20 mouse cellular contexts compared by ENCODE assay signal in genomic region chr13:37559056-37559455, GRCm38 (mm10).
DNase-seq lines count a peak whose midpoint lies in the region; ATAC-seq lines count a peak whose summit lies in the region.
"Had no signal": no experiment of that assay in that cellular context is flagged by ENCODE, and none has a peak within 500 bp of the region (broad histone marks: within the 10 kb centered on the region; RNA-seq: fewer than 3 reads in every experiment).

No protein-coding gene starts in this region.

- H3K9me3 ChIP-seq in megakaryocyte, embryonic 14.5 days, result no peaks in the 10 kb centered on the region
- H3K9me3 ChIP-seq: embryonic facial prominence, embryonic 12.5 days; forebrain, embryonic 15.5 days; G1E; heart, embryonic 15.5 days; hindbrain, embryonic 10.5 days; hindbrain, embryonic 15.5 days had no signal

- peaks cover 56% of the 10 kb centered on the region for H3K4me1 ChIP-seq in megakaryocyte, embryonic 14.5 days
- H3K4me1 ChIP-seq: forebrain, embryonic 15.5 days; hindbrain, embryonic 15.5 days had no signal

- peaks cover 47% of the 10 kb centered on the region for H3K27me3 ChIP-seq in megakaryocyte, embryonic 14.5 days (replicated peaks)
- H3K27me3 ChIP-seq: embryonic facial prominence, embryonic 12.5 days; forebrain, embryonic 15.5 days; heart, embryonic 15.5 days; hindbrain, embryonic 15.5 days had no signal

- peak overlapping the region; percentile 12 for H3K4me3 ChIP-seq in megakaryocyte, embryonic 14.5 days (replicated peaks)
- H3K4me3 ChIP-seq: embryonic facial prominence, embryonic 12.5 days; forebrain, embryonic 15.5 days; heart, adult 2 months; heart, embryonic 15.5 days; hindbrain, embryonic 10.5 days; hindbrain, embryonic 15.5 days had no signal

- H3K36me3 ChIP-seq in megakaryocyte, embryonic 14.5 days (replicated peaks; ENCODE audit: low read length), result no peaks in the 10 kb centered on the region
- H3K36me3 ChIP-seq: embryonic facial prominence, embryonic 12.5 days; forebrain, embryonic 15.5 days; G1E; heart, embryonic 15.5 days; hindbrain, embryonic 10.5 days; hindbrain, embryonic 15.5 days had no signal

- no peak for ATAC-seq in megakaryocyte, adult 5-6 weeks (ENCODE audit: poor library complexity, severe bottlenecking)
- ATAC-seq: forebrain, embryonic 15.5 days had no signal

- DNase-seq in thymus, adult 18-20 months, result peak; percentile 23 to 47
- peak; percentile 66 for DNase-seq in thymus, postnatal 14 days
- no peak for DNase-seq in kidney, postnatal 4 days
- no peak for DNase-seq in right cerebral cortex, adult 18-20 months
- no peak for DNase-seq in yolk sac, embryonic 10.5 days (ENCODE audit: low spot score)
- DNase-seq: adrenal gland, postnatal 10 days; cerebellum, adult 11 months; cerebellum, adult 8-10 months; cerebellum, postnatal 25 days; gastrocnemius, postnatal 14 days; heart, adult 2 months; heart, postnatal 14 days had no signal

Comparison
In these comparisons a context has a peak if more than half of its experiments do, and no peak if none do; other contexts are left out.
1. DNase-seq: peak in thymus, adult 18-20 months (2 of 2) and thymus, postnatal 14 days (single experiment); none in kidney, postnatal 4 days (0 of 2), right cerebral cortex, adult 18-20 months (single experiment) and yolk sac, embryonic 10.5 days (single experiment).